Mouse (Mus musculus) lung, adult 10 weeks (tissue): ENCODE measurements around the gene Prss43. TPM values are rescaled to one million over a fixed set of nuclear protein-coding genes. Genes with fewer than 3 reads are reported as not detected.

Source experiments
- polyA plus RNA-seq: library from polyadenylated mRNA; stranded (reverse); fragments of 350-450 nt; fragmentation: Illumina TruSeq; extraction: RNeasy Lipid Tissue Mini Kit (QIAGEN cat#74804); gene quantifications from one replicate; pipeline ENCODE4 v1.2.3, GENCODE M21; 2014; ENCODE audit warnings: low read depth, low replicate concordance; ENCODE audit not compliant: insufficient read depth

Gene Prss43
- not detected for polyA plus RNA-seq

GRCm38 (mm10) chr9:110826390-110826789 is at the start of gene Prss43:
TSS of gene Prss43 (plus strand) at chr9:110826690.

GRCm38 (mm10) chr9:110797866-110798265 is 28.6 kb upstream of the Prss43 start, which contains the start of gene Prss42:
TSS of gene Prss42 (plus strand) at chr9:110798166.

GRCm38 (mm10) chr9:110813789-110814188 is 12.7 kb upstream of the Prss43 start, which contains the start of gene Prss44:
TSS of gene Prss44 (plus strand) at chr9:110813994.

GRCm38 (mm10) chr9:110834411-110834810 is 7.9 kb downstream of the Prss43 start, which contains the start of gene Prss45:
TSS of gene Prss45 (plus strand) at chr9:110834588.

GRCm38 (mm10) chr9:110844206-110844605 is 17.7 kb downstream of the Prss43 start, which contains the start of gene Prss46:
TSS of gene Prss46 (plus strand) at chr9:110844506.

GRCm38 (mm10) chr9:110857781-110858472 is 31.4 kb downstream of the Prss43 start, which contains the start of gene Prss50:
TSS of gene Prss50 (plus strand) at chr9:110857967.

GRCm38 (mm10) chr9:110879191-110879920 is 52.9 kb downstream of the Prss43 start, which contains the start of gene Als2cl:
TSS of gene Als2cl (plus strand) at chr9:110879870.

GRCm38 (mm10) chr9:110879998-110880561 is 53.6 kb downstream of the Prss43 start, which contains the start of gene Tmie:
TSS of gene Tmie (minus strand) at chr9:110880113.

Other genes with a start within 250 kb of the Prss43 start
- gene Nradd, start 202.2 kb upstream of the Prss43 start, polyA plus RNA-seq: 19.5 TPM
- gene Nbeal2, start 172.5 kb upstream of the Prss43 start, polyA plus RNA-seq: 10.7 TPM
- 141 TPM for gene Ccdc12, start 170.2 kb upstream of the Prss43 start, polyA plus RNA-seq
- gene Myl3, start 84.8 kb upstream of the Prss43 start, polyA plus RNA-seq: 12.4 TPM
- 3.5 TPM for gene Pth1r, start 79.5 kb upstream of the Prss43 start, polyA plus RNA-seq
- gene Prss42, start 28.5 kb upstream of the Prss43 start, polyA plus RNA-seq: not detected
- gene Prss44, start 12.7 kb upstream of the Prss43 start, polyA plus RNA-seq: not detected
- gene Prss45, start 7.9 kb downstream of the Prss43 start, polyA plus RNA-seq: not detected
- gene Prss46, start 17.8 kb downstream of the Prss43 start, polyA plus RNA-seq: not detected
- not detected for gene Prss50, start 31.3 kb downstream of the Prss43 start, polyA plus RNA-seq
- gene Als2cl, start 53.2 kb downstream of the Prss43 start, polyA plus RNA-seq: 20.3 TPM
- gene Tmie, start 53.4 kb downstream of the Prss43 start, polyA plus RNA-seq: 1.9 TPM
- not detected for gene Fam240a, start 90.2 kb downstream of the Prss43 start, polyA plus RNA-seq
- gene Tdgf1, start 119.5 kb downstream of the Prss43 start, polyA plus RNA-seq: 1.9 TPM
- 0.90 TPM for gene Lrrc2, start 124.9 kb downstream of the Prss43 start, polyA plus RNA-seq
- 8.7 TPM for gene Rtp3, start 163.9 kb downstream of the Prss43 start, polyA plus RNA-seq
- 31.4 TPM for gene Ltf, start 192.6 kb downstream of the Prss43 start, polyA plus RNA-seq
- 27.7 TPM for gene Ccrl2, start 230.8 kb downstream of the Prss43 start, polyA plus RNA-seq